Mouse (Mus musculus) kidney, adult 2 months (tissue): Measurements from ENCODE around the gene C1rl. TPM values are rescaled to one million over a fixed set of nuclear protein-coding genes. Genes with fewer than 3 reads are reported as not detected.

Experiments used
- DNase-seq: peaks from one replicate; pipeline ENCODE4 v3.0.0; 2021
- H3K27ac ChIP-seq: fragments of 200-500 bp; 2 replicates; pipeline ENCODE4 v1.5.1; 2012; ENCODE audit warnings: low read depth, low read length, control low read depth, inconsistent platforms; ENCODE audit not compliant: insufficient read depth
- H3K27me3 ChIP-seq: fragments of 200-500 bp; replicated peaks from 2 replicates; pipeline ENCODE4 v1.6.1; 2012; ENCODE audit warnings: mild to moderate bottlenecking, moderate library complexity, low read length, inconsistent platforms; ENCODE audit not compliant: control insufficient read depth, insufficient read depth
- H3K36me3 ChIP-seq: fragments of 200-500 bp; 2 replicates; pipeline ENCODE4 v1.6.1; 2012; ENCODE audit warnings: mild to moderate bottlenecking, moderate library complexity, low read length, inconsistent platforms; ENCODE audit not compliant: control insufficient read depth, insufficient read depth
- H3K4me1 ChIP-seq: fragments of 200-500 bp; 2 replicates; pipeline ENCODE4 v1.6.1; 2011; ENCODE audit warnings: low read length; ENCODE audit not compliant: control insufficient read depth, insufficient read depth
- H3K4me3 ChIP-seq: fragments of 200-500 bp; 2 replicates; pipeline ENCODE4 v1.5.1; 2011; ENCODE audit warnings: mild to moderate bottlenecking, low read depth, low read length, control low read depth; ENCODE audit not compliant: insufficient read depth
- CTCF ChIP-seq: fragments of 200-500 bp; conservative IDR thresholded peaks from 2 replicates; pipeline ENCODE4 v1.5.1; 2011; ENCODE audit warnings: low read depth, mild to moderate bottlenecking, control low read depth, low read length, moderate library complexity, mixed read lengths; ENCODE audit not compliant: insufficient read depth, insufficient read length
- POLR2A ChIP-seq: fragments of 200-500 bp; IDR thresholded peaks from one replicate; pipeline ENCODE4 v1.6.1; 2011; ENCODE audit warnings: low read depth, low read length, control low read depth
- WGBS: fragments of 180-500 bp; shearing (Covaris S2); methylation state at CpG from one replicate; pipeline ENCODE4 v1.1.7; 2018; 5-methylcytosine and 5-hydroxymethylcytosine counted together
- polyA plus RNA-seq: library from polyadenylated mRNA; depleted of rRNA; stranded (reverse); fragments of >200 nt; gene quantifications from 2 replicates; pipeline ENCODE4 v1.2.3, GENCODE M21; 2012; rRNA removed

C1rl gene
- polyA plus RNA-seq, result 14.2 and 14.3 TPM in 2 replicates

DNA sequence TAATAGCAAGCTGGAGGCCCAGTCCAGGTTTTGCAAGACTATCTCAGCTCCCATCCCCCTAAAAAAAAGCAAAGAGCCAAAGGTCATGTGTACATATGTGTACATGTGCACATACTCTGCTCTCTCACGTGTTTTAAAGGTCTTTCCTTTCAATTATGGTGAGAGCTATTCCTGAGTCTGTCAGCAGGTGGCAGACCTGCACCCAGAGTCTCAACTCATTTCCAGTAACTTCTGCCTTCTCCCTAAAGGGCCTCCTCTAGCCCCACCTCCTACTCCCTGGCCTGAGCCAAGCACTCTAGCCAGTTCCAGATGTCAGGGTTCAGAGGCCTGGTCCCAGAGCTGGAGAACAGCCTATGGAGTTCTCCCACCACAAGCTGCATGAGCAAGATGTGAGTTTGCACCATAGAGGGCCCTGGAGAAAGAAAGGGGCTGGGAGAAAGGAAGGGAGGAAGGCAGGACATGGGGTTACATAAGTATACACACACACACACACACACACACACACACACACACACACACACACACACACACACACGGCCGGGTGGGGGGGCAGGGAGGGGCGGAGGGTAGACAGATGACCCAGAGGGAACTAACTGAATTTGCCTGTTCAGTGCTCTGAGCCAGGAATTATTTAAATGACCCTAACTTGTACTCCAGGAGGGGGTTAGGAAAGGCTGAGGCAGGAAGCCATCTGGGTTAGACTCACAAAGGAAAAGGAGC, at the start of gene C1rl:
Gene C1rl (plus strand): TSS at position 272 of the 720 bp plus-strand sequence.
- Histone ChIP-seq H3K4me1 (peaks cover 6% of the 10 kb centered on the region; the same call in 1 of the 2 replicates), H3K27me3 (no peaks in the 10 kb centered on the region), H3K36me3 (no peaks in the 10 kb centered on the region), H3K4me3 (peak within 1 kb of the TSS; percentile 4; the same call in 1 of the 2 replicates), H3K27ac (peak within 1 kb of the TSS; percentile 71)
- DNase-seq, result peak; percentile 94
- TF ChIP-seq CTCF (peak; percentile 87), POLR2A (no peak)
- WGBS, result 8% methylated on average over 4 of the region's 4 CpGs

DNA sequence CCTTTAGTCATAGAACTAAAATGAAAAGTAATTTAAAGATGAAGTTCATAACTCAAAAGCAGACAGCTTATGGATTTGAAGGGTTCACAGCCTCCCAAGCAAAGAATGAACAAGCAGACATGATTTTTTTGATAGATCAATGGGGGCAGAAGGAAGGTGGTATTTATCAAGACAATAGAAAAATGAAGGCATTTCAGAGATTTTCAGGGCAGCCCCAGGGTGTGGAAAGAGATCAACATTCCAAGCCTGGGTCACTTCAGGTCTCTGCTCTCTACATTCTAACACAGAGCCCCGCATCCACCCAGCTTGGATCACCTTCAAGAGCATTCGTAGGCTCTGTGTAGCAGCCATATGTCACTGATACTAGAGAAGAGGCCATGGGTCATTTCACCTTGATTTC, 49.6 kb upstream of the C1rl start:
- H3K4me3 ChIP-seq, result no peak overlapping the region
- no peaks in the 10 kb centered on the region for H3K4me1 ChIP-seq
- TF ChIP-seq POLR2A (no peak), CTCF (no peak)
- H3K27ac ChIP-seq, result no peak overlapping the region
- DNase-seq, result no peak
- WGBS, result 79% methylated on average over 2 of the region's 2 CpGs
- H3K36me3 ChIP-seq, result no peaks in the 10 kb centered on the region
- no peaks in the 10 kb centered on the region for H3K27me3 ChIP-seq

DNA sequence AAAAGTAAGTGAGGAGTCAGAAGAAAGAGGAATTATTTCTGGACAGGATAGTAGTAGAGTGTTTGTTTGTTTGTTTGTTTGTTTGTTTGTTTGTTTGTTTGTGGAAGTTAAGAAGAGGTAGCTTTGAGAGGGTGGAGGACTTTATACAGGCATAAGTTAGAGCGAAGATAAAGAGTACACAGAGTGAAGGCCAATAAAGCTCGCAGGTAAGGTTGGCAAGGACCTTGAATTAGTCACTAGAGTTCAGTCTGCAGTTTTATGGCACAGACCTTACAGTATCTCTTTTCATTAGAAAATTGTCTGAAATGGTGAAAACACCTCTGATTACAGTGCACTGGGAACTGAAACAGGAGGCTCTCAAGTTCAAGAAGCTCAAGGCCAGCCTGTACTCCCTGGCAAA, 46.9 kb upstream of the C1rl start:
- H3K36me3 ChIP-seq, result no peaks in the 10 kb centered on the region
- no peak for DNase-seq
- WGBS, result 94% methylated on average over 2 of the region's 2 CpGs
- H3K4me1 ChIP-seq, result no peaks in the 10 kb centered on the region
- no peak overlapping the region for H3K27ac ChIP-seq
- no peak overlapping the region for H3K4me3 ChIP-seq
- H3K27me3 ChIP-seq, result no peaks in the 10 kb centered on the region
- no peak for TF ChIP-seq POLR2A
- TF ChIP-seq CTCF, result no peak

DNA sequence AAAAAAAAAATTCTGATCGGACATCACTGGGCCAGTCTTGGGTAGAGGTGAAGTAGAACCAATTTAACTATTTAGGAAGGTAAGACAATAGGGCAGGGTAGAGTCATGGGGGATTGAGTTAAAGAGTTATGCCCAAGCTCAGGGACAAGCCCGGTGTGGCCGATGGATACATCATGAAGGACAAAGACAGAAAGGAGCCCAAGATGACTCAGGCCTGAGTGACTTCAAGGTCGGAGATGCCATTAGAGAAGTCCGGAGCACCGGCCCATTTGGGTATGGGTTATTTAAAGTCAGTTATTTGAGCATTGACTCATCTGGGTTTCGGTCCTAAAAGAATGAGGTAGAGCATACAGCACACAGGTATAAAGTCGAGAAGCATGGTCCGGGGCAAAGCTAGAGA, 46.5 kb upstream of the C1rl start:
- H3K36me3 ChIP-seq, result no peaks in the 10 kb centered on the region
- H3K27ac ChIP-seq, result no peak overlapping the region
- no peak for TF ChIP-seq CTCF
- TF ChIP-seq POLR2A, result no peak
- DNase-seq, result no peak
- H3K4me1 ChIP-seq, result no peaks in the 10 kb centered on the region
- H3K27me3 ChIP-seq, result no peaks in the 10 kb centered on the region
- H3K4me3 ChIP-seq, result no peak overlapping the region
- 93% methylated on average over 9 of the region's 9 CpGs for WGBS

DNA sequence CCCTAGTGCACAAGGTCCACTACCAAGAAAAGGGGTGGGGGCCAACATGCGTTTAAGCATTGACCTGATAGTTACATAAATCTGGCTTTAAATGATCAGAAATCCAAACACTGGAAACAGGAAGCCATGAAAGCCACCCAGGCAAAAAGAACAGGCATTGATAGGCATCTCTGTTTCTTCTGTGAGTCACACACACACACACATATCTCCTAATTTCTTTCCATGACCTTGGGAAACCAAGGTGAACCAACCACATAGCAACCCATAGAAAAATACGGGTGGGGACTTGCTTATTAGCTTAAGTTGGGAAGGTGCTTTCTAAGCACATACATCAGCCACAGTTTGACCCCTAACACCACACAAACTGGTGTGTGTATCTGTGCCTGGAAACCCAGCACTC, 45.6 kb upstream of the C1rl start:
- no peak for TF ChIP-seq CTCF
- TF ChIP-seq POLR2A, result no peak
- no peak for DNase-seq
- Histone ChIP-seq H3K36me3 (no peaks in the 10 kb centered on the region), H3K27ac (no peak overlapping the region), H3K27me3 (no peaks in the 10 kb centered on the region), H3K4me1 (no peaks in the 10 kb centered on the region), H3K4me3 (no peak overlapping the region)
- 64% methylated on average over 2 of the region's 2 CpGs for WGBS

DNA sequence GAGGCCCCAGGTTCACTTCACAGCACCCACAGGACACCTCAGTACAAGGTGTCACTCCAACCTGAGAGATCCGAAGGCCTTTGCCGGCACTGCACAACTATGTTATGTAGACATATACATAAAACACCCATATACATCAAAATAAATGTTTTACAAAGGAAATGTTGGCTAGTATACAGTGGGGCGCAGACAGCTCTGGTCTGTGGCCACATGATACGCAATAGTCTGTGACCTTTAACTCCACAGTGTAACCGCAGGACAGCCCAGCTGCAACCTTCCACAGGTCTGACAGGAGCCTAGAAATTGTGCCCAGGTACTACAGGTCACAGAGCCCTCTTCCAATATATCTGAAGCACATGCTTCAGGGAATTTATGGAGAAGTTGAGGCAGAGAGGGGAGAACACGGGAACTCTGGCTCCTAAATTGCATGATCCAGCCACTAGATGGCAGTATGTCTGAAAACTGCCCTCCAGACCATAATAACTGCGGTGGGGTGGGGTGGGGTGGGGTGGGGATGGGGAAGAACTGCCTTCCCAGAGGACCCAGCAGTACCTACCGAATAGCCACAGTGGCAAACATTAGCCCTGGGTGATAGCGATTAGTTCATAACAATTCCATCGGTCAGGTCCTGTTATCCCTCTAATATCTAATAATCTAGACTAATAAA, 44.6 kb upstream of the C1rl start:
- Histone ChIP-seq H3K27me3 (no peaks in the 10 kb centered on the region), H3K27ac (no peak overlapping the region), H3K4me3 (no peak overlapping the region), H3K4me1 (no peaks in the 10 kb centered on the region), H3K36me3 (no peaks in the 10 kb centered on the region)
- WGBS, result 69% methylated on average over 10 of the region's 10 CpGs
- TF ChIP-seq CTCF (peak; percentile 42), POLR2A (no peak)
- DNase-seq, result no peak

DNA sequence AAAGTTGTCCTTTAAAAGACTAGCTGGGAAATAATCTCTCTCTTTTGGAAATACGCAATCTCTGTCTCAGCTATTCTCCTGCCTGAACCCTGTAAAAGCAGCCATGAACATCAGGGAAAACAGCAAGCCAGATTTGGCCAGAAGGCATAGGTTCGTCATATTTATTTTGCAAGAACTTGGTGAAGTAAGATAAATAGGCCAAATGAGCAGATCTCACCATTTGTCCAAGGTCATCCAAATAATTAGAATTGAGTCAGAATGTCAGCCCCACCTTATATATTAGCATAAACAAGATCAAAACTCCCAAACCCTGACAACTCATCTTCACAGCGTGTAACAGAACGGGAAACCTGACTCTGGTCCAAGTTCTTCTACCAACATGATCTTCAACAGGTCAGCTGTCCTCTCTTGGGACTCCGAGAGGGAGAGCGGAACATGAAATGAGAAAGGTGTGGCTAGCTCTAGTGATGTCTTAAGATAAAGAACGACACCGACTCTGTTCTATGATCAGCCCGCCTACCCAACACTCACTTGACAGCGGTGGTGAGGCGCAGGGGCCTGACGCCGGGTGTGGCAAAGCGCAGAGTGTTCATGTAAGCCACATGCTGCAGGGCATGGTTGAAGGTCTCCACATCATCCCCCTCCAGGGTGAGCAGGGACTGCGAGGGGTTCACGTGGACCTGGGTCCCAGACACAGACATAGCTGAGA, 43.8 kb upstream of the C1rl start:
- Histone ChIP-seq H3K27ac (no peak overlapping the region), H3K36me3 (no peaks in the 10 kb centered on the region), H3K4me1 (no peaks in the 10 kb centered on the region), H3K27me3 (no peaks in the 10 kb centered on the region), H3K4me3 (no peak overlapping the region)
- no peak for TF ChIP-seq CTCF
- TF ChIP-seq POLR2A, result no peak
- DNase-seq, result no peak
- 94% methylated on average over 16 of the region's 16 CpGs for WGBS
